Mouse (Mus musculus) kidney, embryonic 16.5 days (tissue): ENCODE measurements around the gene Hdac9. TPM values are rescaled to one million over a fixed set of nuclear protein-coding genes. Genes with fewer than 3 reads are reported as not detected.

Experiments used
- ATAC-seq: fragments of 200-750 bp; cut with Nextera tagmentation; 2 replicates; pipeline ENCODE4 v1.8.0; 2017; ENCODE audit warnings: moderate TSS enrichment; ENCODE audit not compliant: low FRiP score, low TSS enrichment
- H3K27ac ChIP-seq: fragments of 300-500 bp; sonication (generic); 2 replicates; pipeline ENCODE4 v1.5.1; 2014; ENCODE audit warnings: low read length
- H3K27me3 ChIP-seq: fragments of 300-500 bp; sonication (generic); 2 replicates; pipeline ENCODE4 v1.6.1; 2014; ENCODE audit warnings: low read length, control low read depth, mixed read lengths; ENCODE audit not compliant: insufficient read depth
- H3K36me3 ChIP-seq: fragments of 300-500 bp; sonication (generic); 2 replicates; pipeline ENCODE4 v1.6.1; 2014; ENCODE audit warnings: low read length, control low read depth, mixed read lengths; ENCODE audit not compliant: insufficient read depth
- H3K4me1 ChIP-seq: fragments of 300-500 bp; sonication (generic); 2 replicates; pipeline ENCODE4 v1.6.1; 2014; ENCODE audit warnings: low read length, control low read depth, mixed read lengths; ENCODE audit not compliant: insufficient read depth
- H3K4me2 ChIP-seq: fragments of 300-500 bp; sonication (generic); replicated peaks from 2 replicates; pipeline ENCODE4 v1.6.1; 2014; ENCODE audit warnings: low read depth, low read length
- H3K4me3 ChIP-seq: fragments of 300-500 bp; sonication (generic); 2 replicates; pipeline ENCODE4 v1.5.1; 2014; ENCODE audit warnings: mild to moderate bottlenecking, low read length
- H3K9ac ChIP-seq: fragments of 300-500 bp; sonication (generic); replicated peaks from 2 replicates; pipeline ENCODE4 v1.6.1; 2014; ENCODE audit warnings: low read length
- H3K9me3 ChIP-seq: fragments of 300-500 bp; sonication (generic); 2 replicates; pipeline ENCODE4 v1.6.1; 2016; ENCODE audit warnings: low read length, control low read depth
- WGBS: fragments of 180-500 bp; shearing (Covaris S2); extraction: QIAGEN DNeasy Blood & Tissue Kit; methylation state at CpG from one replicate; pipeline ENCODE4 v1.1.7; 2014; 5-methylcytosine and 5-hydroxymethylcytosine counted together
- polyA plus RNA-seq: library from polyadenylated mRNA; unstranded; fragments of >200 nt; fragmentation: Nextera tagmentation; extraction: Ambion mirVana; gene quantifications from 2 replicates; pipeline ENCODE4 v1.2.1, GENCODE M21; 2015

The Hdac9 gene
- polyA plus RNA-seq, 1 experiment from 2014 or later, result 3.9 TPM

- Histone ChIP-seq H3K4me2 (no peak overlapping the region), H3K9ac (no peak overlapping the region), H3K36me3 (no peaks in the 10 kb centered on the region), H3K27me3 (no peaks in the 10 kb centered on the region), H3K4me1 (no peaks in the 10 kb centered on the region), H3K4me3 (no peak overlapping the region), H3K27ac (no peak overlapping the region), H3K9me3 (no peaks in the 10 kb centered on the region)
- ATAC-seq, result no peak
- 67% methylated on average over 3 of the region's 3 CpGs for WGBS
Observed at GRCm38 (mm10) chr12:34648753-34649152, 268.1 kb downstream of the Hdac9 start.

GRCm38 (mm10) chr12:34641705-34642259 is 275.1 kb downstream of the Hdac9 start:
- Histone ChIP-seq H3K27me3 (no peaks in the 10 kb centered on the region), H3K4me3 (no peak overlapping the region), H3K9me3 (no peaks in the 10 kb centered on the region), H3K4me1 (no peaks in the 10 kb centered on the region), H3K9ac (no peak overlapping the region), H3K27ac (no peak overlapping the region), H3K36me3 (no peaks in the 10 kb centered on the region), H3K4me2 (no peak overlapping the region)
- 77% methylated on average over 4 of the region's 4 CpGs for WGBS
- no peak for ATAC-seq

GRCm38 (mm10) chr12:34637238-34638124 is 279.4 kb downstream of the Hdac9 start:
- H3K4me3 ChIP-seq, result no peak overlapping the region
- no peak for ATAC-seq
- H3K4me2 ChIP-seq, result no peak overlapping the region
- no peaks in the 10 kb centered on the region for H3K9me3 ChIP-seq
- WGBS, result 66% methylated on average over 16 of the region's 16 CpGs
- no peak overlapping the region for H3K9ac ChIP-seq
- no peak overlapping the region for H3K27ac ChIP-seq
- no peaks in the 10 kb centered on the region for H3K27me3 ChIP-seq
- no peaks in the 10 kb centered on the region for H3K36me3 ChIP-seq
- no peaks in the 10 kb centered on the region for H3K4me1 ChIP-seq

- Histone ChIP-seq H3K27ac (no peak overlapping the region), H3K4me3 (no peak overlapping the region), H3K4me2 (no peak overlapping the region), H3K36me3 (no peaks in the 10 kb centered on the region), H3K27me3 (no peaks in the 10 kb centered on the region), H3K4me1 (no peaks in the 10 kb centered on the region), H3K9ac (no peak overlapping the region), H3K9me3 (no peaks in the 10 kb centered on the region)
- ATAC-seq, result no peak
- WGBS, result 79% methylated on average over 5 of the region's 5 CpGs
Observed at GRCm38 (mm10) chr12:34619101-34619500, 297.8 kb downstream of the Hdac9 start.

- ATAC-seq, result no peak
- H3K4me3 ChIP-seq, result no peak overlapping the region
- 49% methylated on average over 3 of the region's 3 CpGs for WGBS
Observed at GRCm38 (mm10) chr12:34618321-34618720, 298.6 kb downstream of the Hdac9 start.

GRCm38 (mm10) chr12:34617836-34618235 is 299.1 kb downstream of the Hdac9 start:
- Histone ChIP-seq H3K4me2 (no peak overlapping the region), H3K4me1 (no peaks in the 10 kb centered on the region), H3K4me3 (no peak overlapping the region), H3K9me3 (no peaks in the 10 kb centered on the region), H3K9ac (no peak overlapping the region), H3K27ac (no peak overlapping the region), H3K27me3 (no peaks in the 10 kb centered on the region), H3K36me3 (no peaks in the 10 kb centered on the region)
- ATAC-seq, result no peak
- 86% methylated on average over 10 of the region's 10 CpGs for WGBS

More at GRCm38 (mm10) chr12:34618321-34618720, 298.6 kb downstream of the Hdac9 start:
- no peak overlapping the region for H3K9ac ChIP-seq
- no peaks in the 10 kb centered on the region for H3K4me1 ChIP-seq
- no peak overlapping the region for H3K4me2 ChIP-seq
- H3K36me3 ChIP-seq, result no peaks in the 10 kb centered on the region
- H3K27ac ChIP-seq, result no peak overlapping the region
- H3K9me3 ChIP-seq, result no peaks in the 10 kb centered on the region
- H3K27me3 ChIP-seq, result no peaks in the 10 kb centered on the region

GRCm38 (mm10) chr12:34614796-34615195 is 302.1 kb downstream of the Hdac9 start:
- 85% methylated on average over 5 of the region's 5 CpGs for WGBS
- H3K4me3 ChIP-seq, result no peak overlapping the region
- H3K9ac ChIP-seq, result no peak overlapping the region
- no peak overlapping the region for H3K4me2 ChIP-seq
- ATAC-seq, result no peak
- H3K9me3 ChIP-seq, result no peaks in the 10 kb centered on the region
- H3K27me3 ChIP-seq, result no peaks in the 10 kb centered on the region
- no peak overlapping the region for H3K27ac ChIP-seq
- H3K4me1 ChIP-seq, result no peaks in the 10 kb centered on the region
- no peaks in the 10 kb centered on the region for H3K36me3 ChIP-seq

GRCm38 (mm10) chr12:34612511-34612910 is 304.4 kb downstream of the Hdac9 start:
- H3K4me1 ChIP-seq, result no peaks in the 10 kb centered on the region
- H3K27me3 ChIP-seq, result no peaks in the 10 kb centered on the region
- WGBS, result 97% methylated on average over 3 of the region's 3 CpGs
- H3K27ac ChIP-seq, result no peak overlapping the region
- no peak overlapping the region for H3K4me2 ChIP-seq
- ATAC-seq, result no peak
- H3K9me3 ChIP-seq, result no peaks in the 10 kb centered on the region
- H3K36me3 ChIP-seq, result no peaks in the 10 kb centered on the region
- no peak overlapping the region for H3K4me3 ChIP-seq
- H3K9ac ChIP-seq, result no peak overlapping the region

- H3K4me2 ChIP-seq, result no peak overlapping the region
- H3K4me3 ChIP-seq, result no peak overlapping the region
- H3K9me3 ChIP-seq, result no peaks in the 10 kb centered on the region
- ATAC-seq, result no peak
- H3K27ac ChIP-seq, result no peak overlapping the region
- no peaks in the 10 kb centered on the region for H3K36me3 ChIP-seq
- no peaks in the 10 kb centered on the region for H3K4me1 ChIP-seq
- H3K27me3 ChIP-seq, result no peaks in the 10 kb centered on the region
- H3K9ac ChIP-seq, result no peak overlapping the region
- 78% methylated on average over 4 of the region's 4 CpGs for WGBS
Observed at GRCm38 (mm10) chr12:34604521-34604920, 312.4 kb downstream of the Hdac9 start.

- H3K27ac ChIP-seq, result no peak overlapping the region
- H3K36me3 ChIP-seq, result no peaks in the 10 kb centered on the region
- ATAC-seq, result no peak
- no peaks in the 10 kb centered on the region for H3K27me3 ChIP-seq
- no peak overlapping the region for H3K4me3 ChIP-seq
- no peak overlapping the region for H3K4me2 ChIP-seq
- no peak overlapping the region for H3K9ac ChIP-seq
- 58% methylated on average over 10 of the region's 10 CpGs for WGBS
- H3K4me1 ChIP-seq, result 0 out of 2 replicates have a peak, but pooled peaks cover 2% of the 10 kb centered on the region
- H3K9me3 ChIP-seq, result no peaks in the 10 kb centered on the region
Observed at GRCm38 (mm10) chr12:34594167-34594793, 322.6 kb downstream of the Hdac9 start.
